Mouse (Mus musculus) midbrain, embryonic 14.5 days (tissue): Measurements from ENCODE around the gene Stat5b. TPM values are rescaled to one million over a fixed set of nuclear protein-coding genes. Genes with fewer than 3 reads are reported as not detected.

Experiments
- ATAC-seq: fragments of 200-750 bp; cut with Nextera tagmentation; 2 replicates; pipeline ENCODE4 v1.8.0; 2017; ENCODE audit warnings: moderate number of reproducible peaks, moderate library complexity; ENCODE audit not compliant: low FRiP score, low TSS enrichment
- DNase-seq: peaks from one replicate; pipeline ENCODE4 v3.0.0-alpha.2; 2015
- H3K27ac ChIP-seq: fragments of 300-500 bp; sonication (generic); replicated peaks from 2 replicates; pipeline ENCODE4 v1.5.1; 2014; ENCODE audit warnings: mild to moderate bottlenecking, low read depth, low read length, moderate library complexity
- H3K27me3 ChIP-seq: fragments of 300-500 bp; sonication (generic); 2 replicates; pipeline ENCODE4 v1.6.1; 2014; ENCODE audit warnings: low read length, control low read depth, mixed read lengths; ENCODE audit not compliant: control insufficient read depth, insufficient read depth
- H3K36me3 ChIP-seq: fragments of 300-500 bp; sonication (generic); 2 replicates; pipeline ENCODE4 v1.6.1; 2014; ENCODE audit warnings: low read length, control low read depth; ENCODE audit not compliant: control insufficient read depth, insufficient read depth
- H3K4me1 ChIP-seq: fragments of 300-500 bp; sonication (generic); 2 replicates; pipeline ENCODE4 v1.6.1; 2014; ENCODE audit warnings: mild to moderate bottlenecking, antibody characterized with exemption, low read length, control low read depth; ENCODE audit not compliant: control insufficient read depth, insufficient read depth
- H3K4me2 ChIP-seq: fragments of 300-500 bp; sonication (generic); 2 replicates; pipeline ENCODE4 v1.6.1; 2014; ENCODE audit warnings: mild to moderate bottlenecking, low read length, moderate library complexity
- H3K4me3 ChIP-seq: fragments of 300-500 bp; sonication (generic); replicated peaks from 2 replicates; pipeline ENCODE4 v1.5.1; 2014; ENCODE audit warnings: low read depth, low read length
- H3K9ac ChIP-seq: fragments of 300-500 bp; sonication (generic); replicated peaks from 2 replicates; pipeline ENCODE4 v1.6.1; 2014; ENCODE audit warnings: mild to moderate bottlenecking, low read length, moderate library complexity
- H3K9me3 ChIP-seq: fragments of 300-500 bp; sonication (generic); 2 replicates; pipeline ENCODE4 v1.6.1; 2016; ENCODE audit warnings: low read length, control low read depth, mixed read lengths; ENCODE audit not compliant: control insufficient read depth
- WGBS: fragments of 180-500 bp; shearing (Covaris S2); extraction: QIAGEN DNeasy Blood & Tissue Kit; methylation state at CpG from one replicate; pipeline ENCODE4 v1.1.7; 2014; 5-methylcytosine and 5-hydroxymethylcytosine counted together
- polyA plus RNA-seq: library from polyadenylated mRNA; unstranded; fragments of >200 nt; fragmentation: Nextera tagmentation; extraction: Ambion mirVana; gene quantifications from 2 replicates; pipeline ENCODE4 v1.2.1, GENCODE M21; 2014

The Stat5b gene
- polyA plus RNA-seq, 1 experiment from 2014 or later = 18.6 TPM

- Histone ChIP-seq H3K27me3 (no peaks in the 10 kb centered on the region), H3K27ac (no peak within 1 kb of the TSS), H3K9ac (peak within 1 kb of the TSS; percentile 9; the same call in 1 of the 2 replicates), H3K4me1 (peaks cover 3% of the 10 kb centered on the region; the same call in 1 of the 2 replicates), H3K36me3 (no peaks in the 10 kb centered on the region), H3K4me2 (peak within 1 kb of the TSS; percentile 45), H3K9me3 (no peaks in the 10 kb centered on the region), H3K4me3 (peak within 1 kb of the TSS; percentile 38)
- peak; percentile 75 for DNase-seq
- ATAC-seq = no peak
- WGBS = 29% methylated on average over 17 of the region's 17 CpGs
Measured at GRCm38 (mm10) chr11:100770646-100771408, 79.7 kb downstream of the Stat5b start, which contains the start of gene Ghdc. Gene Ghdc (minus strand): TSS chr11:100770957.

- Histone ChIP-seq H3K9me3 (no peaks in the 10 kb centered on the region), H3K27me3 (no peaks in the 10 kb centered on the region), H3K4me3 (peak overlapping the region; percentile 38; the same call in 1 of the 2 replicates), H3K36me3 (no peaks in the 10 kb centered on the region), H3K9ac (0 out of 2 replicates have a peak overlapping the region, but pooled peaks have one; percentile 9), H3K27ac (no peak overlapping the region), H3K4me2 (peak overlapping the region; percentile 45), H3K4me1 (peaks cover 3% of the 10 kb centered on the region; the same call in 1 of the 2 replicates)
- ATAC-seq (no peak), DNase-seq (no peak)
- 54% methylated on average over 6 of the region's 6 CpGs for WGBS
Measured at GRCm38 (mm10) chr11:100769980-100770379, 80.5 kb downstream of the Stat5b start.

- no peak for DNase-seq
- no peak overlapping the region for H3K4me3 ChIP-seq
- no peaks in the 10 kb centered on the region for H3K36me3 ChIP-seq
- H3K4me1 ChIP-seq = peaks cover 3% of the 10 kb centered on the region; the same call in 1 of the 2 replicates
- H3K4me2 ChIP-seq = no peak overlapping the region
- no peaks in the 10 kb centered on the region for H3K27me3 ChIP-seq
- no peak overlapping the region for H3K9ac ChIP-seq
- no peak overlapping the region for H3K27ac ChIP-seq
- no peaks in the 10 kb centered on the region for H3K9me3 ChIP-seq
- ATAC-seq = no peak
- WGBS = 83% methylated on average over 5 of the region's 5 CpGs
Measured at GRCm38 (mm10) chr11:100767871-100768270, 82.7 kb downstream of the Stat5b start.

- H3K4me3 ChIP-seq = no peak overlapping the region
- H3K36me3 ChIP-seq = no peaks in the 10 kb centered on the region
- DNase-seq (no peak), ATAC-seq (no peak)
- H3K4me2 ChIP-seq = no peak overlapping the region
- H3K9ac ChIP-seq = no peak overlapping the region
- peaks cover 3% of the 10 kb centered on the region; the same call in 1 of the 2 replicates for H3K4me1 ChIP-seq
- H3K27me3 ChIP-seq = no peaks in the 10 kb centered on the region
- 87% methylated on average over 9 of the region's 9 CpGs for WGBS
- H3K9me3 ChIP-seq = no peaks in the 10 kb centered on the region
- no peak overlapping the region for H3K27ac ChIP-seq
Measured at GRCm38 (mm10) chr11:100766726-100767125, 83.8 kb downstream of the Stat5b start.

GRCm38 (mm10) chr11:100762831-100763230 is 87.7 kb downstream of the Stat5b start, which contains the start of gene Hcrt:
Gene Hcrt (minus strand): TSS chr11:100762931.
- H3K4me3 ChIP-seq = peak within 1 kb of the TSS; percentile 38
- H3K9ac ChIP-seq = peak within 1 kb of the TSS; percentile 36
- no peaks in the 10 kb centered on the region for H3K36me3 ChIP-seq
- ATAC-seq = no peak
- H3K27ac ChIP-seq = no peak within 1 kb of the TSS
- no peaks in the 10 kb centered on the region for H3K27me3 ChIP-seq
- no peaks in the 10 kb centered on the region for H3K9me3 ChIP-seq
- WGBS = 88% methylated on average over 7 of the region's 7 CpGs
- no peak for DNase-seq
- peaks cover 10% of the 10 kb centered on the region; the same call in 1 of the 2 replicates for H3K4me1 ChIP-seq
- H3K4me2 ChIP-seq = peak within 1 kb of the TSS; percentile 60

GRCm38 (mm10) chr11:100761547-100762045 is 88.9 kb downstream of the Stat5b start:
- ATAC-seq = peak; percentile 50
- Histone ChIP-seq H3K4me3 (peak overlapping the region; percentile 38), H3K27me3 (no peaks in the 10 kb centered on the region), H3K9ac (peak overlapping the region; percentile 36), H3K27ac (no peak overlapping the region), H3K4me2 (peak overlapping the region; percentile 60), H3K4me1 (peaks cover 10% of the 10 kb centered on the region; the same call in 1 of the 2 replicates), H3K9me3 (no peaks in the 10 kb centered on the region), H3K36me3 (no peaks in the 10 kb centered on the region)
- WGBS = under 1% methylated on average over 27 of the region's 27 CpGs
- DNase-seq = peak; percentile 93

- peaks cover 13% of the 10 kb centered on the region for H3K36me3 ChIP-seq
- under 1% methylated on average over 51 of the region's 51 CpGs for WGBS
Measured at GRCm38 (mm10) chr11:100759611-100760233, 90.8 kb downstream of the Stat5b start, which contains the start of gene Kcnh4. Gene Kcnh4 (minus strand): TSS chr11:100759942.

More at GRCm38 (mm10) chr11:100759611-100760233, 90.8 kb downstream of the Stat5b start, which contains the start of gene Kcnh4:
- no peaks in the 10 kb centered on the region for H3K27me3 ChIP-seq
- no peaks in the 10 kb centered on the region for H3K9me3 ChIP-seq
- ATAC-seq (peak; percentile 60; the same call in 1 of the 2 replicates), DNase-seq (peak; percentile 89)
- peak within 1 kb of the TSS; percentile 71 for H3K27ac ChIP-seq
- peak within 1 kb of the TSS; percentile 73 for H3K9ac ChIP-seq
- peak within 1 kb of the TSS; percentile 71 for H3K4me2 ChIP-seq
- H3K4me3 ChIP-seq = peak within 1 kb of the TSS; percentile 53
- peaks cover 10% of the 10 kb centered on the region; the same call in 1 of the 2 replicates for H3K4me1 ChIP-seq
